Mouse (Mus musculus): ENCODE results near the gene Tmem238.

Tmem238 gene

GRCm38 (mm10) chr7:4792278-4793212, 3.1 kb upstream of the Tmem238 start, which contains the start of gene Rpl28:
Rpl28 (plus strand) TSS chr7:4792874.
- DNase-seq, result peak; percentile 84 to 89

- peak; percentile 32 to 60 for DNase-seq
Observed at GRCm38 (mm10) chr7:4788499-4789435, 689 bp downstream of the Tmem238 start.

GRCm38 (mm10) chr7:4783667-4784268, 5.7 kb downstream of the Tmem238 start:
- no peak for DNase-seq

- no peak for DNase-seq
Observed at GRCm38 (mm10) chr7:4782759-4783158, 6.7 kb downstream of the Tmem238 start, which contains the start of the genes Il11 and Tmem190. Il11 (minus strand) TSS chr7:4782859. Tmem190 (plus strand) TSS chr7:4782937.

GRCm38 (mm10) chr7:4782130-4782529, 7.3 kb downstream of the Tmem238 start:
- no peak for DNase-seq

GRCm38 (mm10) chr7:4779921-4780320, 9.5 kb downstream of the Tmem238 start:
- no peak for DNase-seq

- no peak for DNase-seq
Observed at GRCm38 (mm10) chr7:4777851-4778637, 11.4 kb downstream of the Tmem238 start.

GRCm38 (mm10) chr7:4776861-4777830, 12.3 kb downstream of the Tmem238 start:
- peak in 1 of 2 experiments; percentile 29 for DNase-seq

GRCm38 (mm10) chr7:4776131-4776530, 13.3 kb downstream of the Tmem238 start:
- no peak for DNase-seq

GRCm38 (mm10) chr7:4771202-4771601, 18.3 kb downstream of the Tmem238 start, which contains the start of gene Fam71e2:
Fam71e2 (minus strand) TSS chr7:4771302.
- DNase-seq, result no peak

- no peak for DNase-seq
Observed at GRCm38 (mm10) chr7:4764946-4765710, 24.3 kb downstream of the Tmem238 start.

- no peak for DNase-seq
Observed at GRCm38 (mm10) chr7:4759670-4760069, 29.8 kb downstream of the Tmem238 start.

- peak; percentile 50 to 55 for DNase-seq
Observed at GRCm38 (mm10) chr7:4752821-4753570, 36.5 kb downstream of the Tmem238 start, which contains the start of gene Cox6b2. Cox6b2 (minus strand) TSS chr7:4753094.

- DNase-seq, result peak in 1 of 2 experiments; percentile 30
Observed at GRCm38 (mm10) chr7:4751971-4752820, 37.3 kb downstream of the Tmem238 start.

GRCm38 (mm10) chr7:4749169-4749568, 40.3 kb downstream of the Tmem238 start:
- no peak for DNase-seq

GRCm38 (mm10) chr7:4748321-4748720, 41.1 kb downstream of the Tmem238 start:
- DNase-seq, result no peak

GRCm38 (mm10) chr7:4747156-4747899, 42.1 kb downstream of the Tmem238 start:
- DNase-seq, result no peak

All from spleen, adult 18-20 months (tissue).